Mouse (Mus musculus) stomach, embryonic 16.5 days (tissue): ENCODE data around the gene Hoxa9. TPM values are rescaled to one million over a fixed set of nuclear protein-coding genes. Genes with fewer than 3 reads are reported as not detected.

ENCODE experiments used
- ATAC-seq: fragments of 200-750 bp; cut with Nextera tagmentation; 2 replicates; pipeline ENCODE4 v1.8.0; 2017; ENCODE audit warnings: moderate number of reproducible peaks, moderate TSS enrichment; ENCODE audit not compliant: insufficient read depth, low FRiP score
- H3K27ac ChIP-seq: fragments of 300-500 bp; sonication (generic); 2 replicates; pipeline ENCODE4 v1.5.1; 2014; ENCODE audit warnings: low read length
- H3K27me3 ChIP-seq: fragments of 300-500 bp; sonication (generic); 2 replicates; pipeline ENCODE4 v1.6.1; 2014; ENCODE audit warnings: low read length, control low read depth, mixed read lengths; ENCODE audit not compliant: control insufficient read depth, insufficient read depth
- H3K36me3 ChIP-seq: fragments of 300-500 bp; sonication (generic); 2 replicates; pipeline ENCODE4 v1.6.1; 2014; ENCODE audit warnings: low read length; ENCODE audit not compliant: control insufficient read depth, insufficient read depth
- H3K4me1 ChIP-seq: fragments of 300-500 bp; sonication (generic); 2 replicates; pipeline ENCODE4 v1.6.1; 2014; ENCODE audit warnings: low read length, control low read depth, mixed read lengths; ENCODE audit not compliant: control insufficient read depth, insufficient read depth
- H3K4me2 ChIP-seq: fragments of 300-500 bp; sonication (generic); 2 replicates; pipeline ENCODE4 v1.6.1; 2014; ENCODE audit warnings: low read depth, low read length, mixed read lengths
- H3K4me3 ChIP-seq: fragments of 300-500 bp; sonication (generic); replicated peaks from 2 replicates; pipeline ENCODE4 v1.5.1; 2014; ENCODE audit warnings: mild to moderate bottlenecking, low read length
- H3K9ac ChIP-seq: fragments of 300-500 bp; sonication (generic); 2 replicates; pipeline ENCODE4 v1.6.1; 2014; ENCODE audit warnings: low read length
- H3K9me3 ChIP-seq: fragments of 300-500 bp; sonication (generic); replicated peaks from 2 replicates; pipeline ENCODE4 v1.6.1; 2016; ENCODE audit warnings: low read length, control low read depth; ENCODE audit not compliant: control insufficient read depth
- WGBS: fragments of 180-500 bp; shearing (Covaris S2); extraction: QIAGEN DNeasy Blood & Tissue Kit; methylation state at CpG from one replicate; pipeline ENCODE4 v1.1.7; 2014; 5-methylcytosine and 5-hydroxymethylcytosine counted together
- polyA plus RNA-seq: library from polyadenylated mRNA; unstranded; fragments of >200 nt; fragmentation: Nextera tagmentation; extraction: Ambion mirVana; gene quantifications from 2 replicates; pipeline ENCODE4 v1.2.1, GENCODE M21; 2015

Hoxa9 gene
- polyA plus RNA-seq, 1 experiment from 2014 or later: 0.50 TPM

DNA sequence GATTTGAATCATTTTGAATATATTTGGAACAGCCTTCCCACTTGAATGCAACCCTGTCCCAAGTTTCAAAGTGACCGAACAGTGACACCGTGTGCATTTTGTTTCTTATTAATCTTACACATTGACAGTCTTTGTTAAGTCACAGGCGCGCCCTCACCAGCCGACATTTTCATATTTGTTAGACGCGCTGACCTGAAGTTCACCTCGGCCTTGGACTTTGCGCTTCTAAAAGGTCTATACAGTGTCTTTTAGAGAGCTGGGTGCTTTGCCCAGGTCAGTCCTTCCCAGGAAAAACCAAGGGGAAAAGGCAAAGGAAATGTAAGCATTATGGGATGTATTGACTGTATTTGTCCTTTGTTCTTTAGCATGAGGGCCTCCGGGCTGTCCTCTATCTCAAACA lies 36.2 kb downstream of the Hoxa9 start:
- Histone ChIP-seq H3K4me3 (no peak overlapping the region), H3K4me2 (peak overlapping the region; percentile 94), H3K27ac (peak overlapping the region; percentile 85), H3K4me1 (peaks cover 29% of the 10 kb centered on the region), H3K27me3 (peaks cover 1% of the 10 kb centered on the region; the same call in 1 of the 2 replicates), H3K9ac (peak overlapping the region; percentile 63), H3K36me3 (no peaks in the 10 kb centered on the region), H3K9me3 (no peaks in the 10 kb centered on the region)
- 19% methylated on average over 10 of the region's 10 CpGs for whole genome bisulfite sequencing
- ATAC-seq: no peak

DNA sequence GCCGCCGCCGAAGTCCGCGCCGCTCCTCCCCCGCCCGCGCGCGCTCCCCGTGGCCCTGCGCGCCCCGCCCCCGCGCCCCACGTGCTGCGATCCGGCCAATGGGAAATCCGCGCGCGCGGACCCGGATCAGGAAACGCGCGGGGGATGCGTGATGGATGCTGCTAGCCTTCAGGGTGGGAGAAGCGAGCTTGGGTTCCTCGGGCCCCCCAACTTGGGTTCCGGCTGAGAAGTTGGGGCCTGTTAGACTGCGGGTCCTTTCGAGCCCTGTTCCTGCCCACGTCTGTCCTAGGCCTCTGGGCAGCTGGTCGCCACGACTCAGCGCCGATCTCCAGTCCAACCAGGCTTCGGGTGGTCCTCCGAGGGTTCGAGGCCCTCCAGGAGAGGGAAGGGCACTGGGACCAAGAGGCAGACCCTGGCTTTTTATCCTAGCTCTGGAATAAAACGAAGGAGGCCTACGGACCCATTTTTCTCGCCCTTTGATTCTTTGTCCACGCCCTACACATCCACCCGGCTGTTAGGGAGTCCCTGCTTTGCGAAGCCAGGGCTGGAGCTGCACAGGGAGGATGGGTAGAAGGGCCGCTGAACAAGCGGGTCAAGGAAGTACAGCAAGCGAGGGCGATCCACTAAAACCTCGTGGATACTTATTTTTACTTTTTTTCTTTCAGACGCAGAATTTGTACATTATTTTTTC lies 38.9 kb downstream of the Hoxa9 start:
- Histone ChIP-seq H3K27me3 (0 out of 2 replicates have a peak, but pooled peaks cover 5% of the 10 kb centered on the region), H3K4me1 (peaks cover 38% of the 10 kb centered on the region), H3K9ac (peak overlapping the region; percentile 82), H3K4me2 (peak overlapping the region; percentile 94), H3K36me3 (no peaks in the 10 kb centered on the region), H3K9me3 (no peaks in the 10 kb centered on the region), H3K27ac (peak overlapping the region; percentile 95), H3K4me3 (peak overlapping the region; percentile 71)
- 1% methylated on average over 43 of the region's 55 CpGs for WGBS
- ATAC-seq: peak; percentile 81

DNA sequence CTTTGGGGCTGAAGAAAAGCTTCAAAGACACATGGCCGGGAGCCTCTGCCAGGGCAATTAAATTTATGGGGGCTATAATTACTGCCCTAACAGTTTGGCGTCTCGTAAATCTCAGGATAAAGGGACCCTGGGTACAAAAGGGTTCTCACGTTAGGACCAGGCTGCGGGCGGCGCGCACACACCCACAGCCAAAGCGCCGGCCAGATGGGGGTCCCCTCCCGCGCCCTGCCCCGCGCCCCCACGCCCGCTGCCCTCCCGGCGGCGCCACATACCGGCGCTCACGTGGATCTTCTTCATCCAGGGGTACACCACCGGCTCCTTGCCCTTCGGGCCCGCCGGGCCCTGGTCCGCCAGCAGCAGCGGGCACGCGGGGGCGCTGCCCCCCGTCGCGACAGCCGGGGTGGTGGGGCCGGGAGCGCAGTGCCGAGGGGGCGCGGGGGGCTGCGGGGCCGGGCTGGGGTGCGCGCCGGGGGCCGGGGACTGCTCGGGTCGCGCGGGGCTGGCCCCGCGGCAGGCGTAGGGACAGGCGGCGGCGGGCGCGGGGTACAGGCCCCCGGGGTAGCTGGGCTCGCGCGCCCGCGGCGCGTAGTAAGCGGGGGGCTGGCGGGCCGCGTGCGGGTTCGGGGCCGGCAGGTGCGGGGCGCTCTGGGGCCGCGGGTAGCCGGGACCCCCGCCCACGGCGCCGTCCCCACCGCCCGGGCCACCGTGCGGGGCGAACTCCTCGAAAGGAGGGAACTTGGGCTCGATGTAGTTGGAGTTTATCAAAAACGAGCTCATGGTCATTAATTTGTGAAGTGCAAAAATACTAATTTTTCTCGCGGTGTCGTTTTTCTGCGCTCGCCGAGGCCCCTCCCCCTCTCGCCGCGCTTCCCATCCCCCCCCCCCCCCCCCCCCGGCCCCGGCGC lies 39.7 kb downstream of the Hoxa9 start, which contains the start of gene Hoxa4:
Gene Hoxa4, minus strand, starts transcription at position 848 of the 905 bp plus-strand sequence.
- ATAC-seq: peak; percentile 6; the same call in 1 of the 2 replicates
- Histone ChIP-seq H3K27ac (peak within 1 kb of the TSS; percentile 96), H3K36me3 (no peaks in the 10 kb centered on the region), H3K9ac (peak within 1 kb of the TSS; percentile 95), H3K4me3 (peak within 1 kb of the TSS; percentile 71), H3K27me3 (0 out of 2 replicates have a peak, but pooled peaks cover 5% of the 10 kb centered on the region), H3K4me2 (peak within 1 kb of the TSS; percentile 94), H3K9me3 (no peaks in the 10 kb centered on the region), H3K4me1 (peaks cover 37% of the 10 kb centered on the region)
- 1% methylated on average over 81 of the region's 102 CpGs for WGBS

DNA sequence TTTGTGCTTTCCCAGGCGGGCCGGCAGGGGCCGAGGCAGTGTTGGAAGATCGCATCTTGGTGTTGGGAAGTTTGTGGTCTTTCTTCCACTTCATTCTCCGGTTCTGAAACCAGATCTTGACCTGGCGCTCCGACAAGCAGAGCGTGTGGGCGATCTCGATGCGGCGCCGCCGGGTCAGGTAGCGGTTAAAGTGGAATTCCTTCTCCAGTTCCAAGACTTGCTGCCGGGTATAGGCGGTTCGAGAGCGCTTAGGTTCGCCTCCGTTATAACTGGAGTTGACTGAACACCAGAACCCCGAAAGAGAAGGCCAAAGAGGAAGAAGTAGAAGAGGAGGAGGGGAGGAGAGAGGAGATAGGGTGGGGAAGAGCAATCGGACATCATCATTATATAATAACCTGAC lies 40.5 kb downstream of the Hoxa9 start:
- ATAC-seq: no peak
- 8% methylated on average over 23 of the region's 23 CpGs for WGBS
- peak overlapping the region; percentile 95 for H3K9ac ChIP-seq

DNA sequence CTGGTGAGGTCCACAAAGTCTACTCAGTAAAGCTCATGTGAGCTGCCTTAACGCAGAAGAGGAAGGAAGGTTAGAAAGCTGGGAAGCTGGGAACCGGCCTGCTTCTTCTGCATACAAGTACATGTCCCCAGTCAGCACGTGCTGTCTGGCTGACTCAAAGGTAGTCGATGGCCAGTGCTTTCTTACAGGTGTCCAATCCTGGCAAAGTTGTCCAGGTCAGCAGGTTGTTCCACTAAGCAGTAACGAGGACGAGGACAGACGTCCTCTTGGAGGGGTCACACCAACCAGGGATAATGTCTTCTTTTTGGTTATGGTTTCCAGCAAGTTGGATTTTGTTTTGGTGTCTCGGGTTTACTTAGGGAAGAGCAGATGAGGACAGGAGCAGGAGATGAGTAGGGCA lies 41.0 kb downstream of the Hoxa9 start:
- peak overlapping the region; percentile 71 for H3K4me3 ChIP-seq

More for the DNA sequence above, 40.5 kb downstream of the Hoxa9 start:
- Histone ChIP-seq H3K4me1 (peaks cover 37% of the 10 kb centered on the region), H3K4me2 (peak overlapping the region; percentile 94), H3K27ac (peak overlapping the region; percentile 96), H3K4me3 (peak overlapping the region; percentile 71), H3K27me3 (0 out of 2 replicates have a peak, but pooled peaks cover 5% of the 10 kb centered on the region), H3K36me3 (no peaks in the 10 kb centered on the region), H3K9me3 (no peaks in the 10 kb centered on the region)

DNA sequence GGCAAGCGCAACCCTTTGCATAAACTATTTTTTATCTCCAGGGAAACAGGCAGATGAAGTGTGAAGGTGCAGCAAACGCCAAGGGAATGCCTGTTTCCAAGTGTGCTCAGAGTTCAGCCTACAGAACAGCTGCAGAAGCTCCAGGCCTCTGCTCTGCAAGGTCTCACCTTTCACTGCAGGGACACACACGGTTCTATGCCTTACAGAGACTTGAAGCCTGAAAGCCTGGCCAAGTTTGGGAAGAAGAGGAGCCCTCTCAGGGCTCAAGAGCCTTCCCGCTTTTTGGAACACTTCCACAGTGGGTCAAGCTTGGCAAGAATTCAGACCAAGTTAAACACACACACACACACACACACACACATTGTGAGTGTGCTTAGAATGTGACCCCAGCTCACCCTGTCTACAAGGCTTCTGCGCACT lies 41.7 kb downstream of the Hoxa9 start:
- peak; percentile 52 for ATAC-seq
- H3K27ac ChIP-seq: peak overlapping the region; percentile 96
- H3K4me2 ChIP-seq: peak overlapping the region; percentile 94
- 29% methylated on average over 5 of the region's 5 CpGs for WGBS
- no peaks in the 10 kb centered on the region for H3K36me3 ChIP-seq
- H3K9ac ChIP-seq: peak overlapping the region; percentile 55
- peaks cover 36% of the 10 kb centered on the region for H3K4me1 ChIP-seq
- peak overlapping the region; percentile 8 for H3K4me3 ChIP-seq
- no peaks in the 10 kb centered on the region for H3K9me3 ChIP-seq
- H3K27me3 ChIP-seq: 0 out of 2 replicates have a peak, but pooled peaks cover 5% of the 10 kb centered on the region

More for the DNA sequence above, 41.0 kb downstream of the Hoxa9 start:
- peak overlapping the region; percentile 94 for H3K4me2 ChIP-seq
- H3K27ac ChIP-seq: peak overlapping the region; percentile 96
- H3K9ac ChIP-seq: peak overlapping the region; percentile 95
- H3K36me3 ChIP-seq: no peaks in the 10 kb centered on the region
- no peak for ATAC-seq
- H3K4me1 ChIP-seq: peaks cover 36% of the 10 kb centered on the region
- H3K27me3 ChIP-seq: 0 out of 2 replicates have a peak, but pooled peaks cover 5% of the 10 kb centered on the region
- H3K9me3 ChIP-seq: no peaks in the 10 kb centered on the region
- WGBS: 20% methylated on average over 8 of the region's 8 CpGs

DNA sequence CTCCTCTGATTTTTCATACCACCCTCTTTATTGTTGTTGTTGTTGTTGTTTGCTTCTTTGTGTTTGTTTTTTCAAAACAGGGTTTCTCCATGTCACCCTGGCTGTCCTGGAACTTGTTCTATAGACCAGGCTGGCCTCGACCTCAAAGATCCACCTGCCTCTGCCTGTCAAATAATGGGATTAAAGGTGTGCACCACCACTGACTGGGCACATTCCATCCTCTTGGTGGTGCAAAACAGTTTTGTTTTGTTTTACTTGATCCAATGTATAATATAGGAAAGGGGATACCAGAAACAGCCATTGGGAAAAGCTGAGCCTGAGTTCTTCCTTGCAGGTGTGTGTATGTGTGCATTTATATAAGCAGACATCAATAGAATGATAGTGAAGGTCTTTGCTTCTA lies 44.4 kb downstream of the Hoxa9 start:
- H3K4me2 ChIP-seq: no peak overlapping the region
- H3K27ac ChIP-seq: no peak overlapping the region
- no peak overlapping the region for H3K4me3 ChIP-seq
- WGBS: 34% methylated on average over 1 of the region's 1 CpGs
- H3K36me3 ChIP-seq: no peaks in the 10 kb centered on the region
- H3K9me3 ChIP-seq: no peaks in the 10 kb centered on the region
- ATAC-seq: no peak
- no peak overlapping the region for H3K9ac ChIP-seq
- peaks cover 46% of the 10 kb centered on the region for H3K4me1 ChIP-seq
- 0 out of 2 replicates have a peak, but pooled peaks cover 5% of the 10 kb centered on the region for H3K27me3 ChIP-seq

DNA sequence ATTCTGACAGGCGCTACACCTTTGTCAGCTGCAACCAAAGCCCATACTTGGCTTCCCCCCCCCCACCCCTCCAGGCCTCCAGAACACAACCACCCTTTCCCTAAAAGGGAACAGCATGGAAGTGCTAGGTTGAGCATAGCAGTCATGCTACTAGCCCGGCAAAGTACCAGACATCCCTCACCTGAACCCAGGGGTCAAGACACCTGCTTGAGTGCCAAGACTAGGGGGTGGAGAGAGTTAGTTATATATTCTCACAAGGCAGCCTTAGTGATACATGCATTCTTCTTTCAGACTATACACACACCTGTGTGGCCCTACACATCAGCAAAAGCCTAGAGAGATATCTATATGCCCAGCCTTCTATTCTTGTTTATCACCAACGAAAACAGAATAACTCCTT lies 45.1 kb downstream of the Hoxa9 start:
- H3K27ac ChIP-seq: peak overlapping the region; percentile 82; the same call in 1 of the 2 replicates
- no peak overlapping the region for H3K4me3 ChIP-seq
- WGBS: 39% methylated on average over 3 of the region's 3 CpGs
- H3K9me3 ChIP-seq: no peaks in the 10 kb centered on the region
- H3K9ac ChIP-seq: peak overlapping the region; percentile 45; the same call in 1 of the 2 replicates
- ATAC-seq: no peak
- H3K4me1 ChIP-seq: peaks cover 52% of the 10 kb centered on the region
- H3K27me3 ChIP-seq: 0 out of 2 replicates have a peak, but pooled peaks cover 5% of the 10 kb centered on the region
- peak overlapping the region; percentile 39; the same call in 1 of the 2 replicates for H3K4me2 ChIP-seq
- no peaks in the 10 kb centered on the region for H3K36me3 ChIP-seq
